Mouse (Mus musculus) kidney, adult 2 months (tissue): ENCODE measurements around the gene Ighmbp2. TPM values are rescaled to one million over a fixed set of nuclear protein-coding genes. Genes with fewer than 3 reads are reported as not detected.
A peak's percentile ranks its signal among the peaks of the same experiment; 100 is the strongest.

Experiments used
- DNase-seq: peaks from one replicate; pipeline ENCODE4 v3.0.0; 2021
- H3K27ac ChIP-seq: fragments of 200-500 bp; 2 replicates; pipeline ENCODE4 v1.5.1; 2012; ENCODE audit warnings: low read depth, low read length, control low read depth, inconsistent platforms; ENCODE audit not compliant: insufficient read depth
- H3K27me3 ChIP-seq: fragments of 200-500 bp; replicated peaks from 2 replicates; pipeline ENCODE4 v1.6.1; 2012; ENCODE audit warnings: mild to moderate bottlenecking, moderate library complexity, low read length, inconsistent platforms; ENCODE audit not compliant: control insufficient read depth, insufficient read depth
- H3K36me3 ChIP-seq: fragments of 200-500 bp; 2 replicates; pipeline ENCODE4 v1.6.1; 2012; ENCODE audit warnings: mild to moderate bottlenecking, moderate library complexity, low read length, inconsistent platforms; ENCODE audit not compliant: control insufficient read depth, insufficient read depth
- H3K4me1 ChIP-seq: fragments of 200-500 bp; 2 replicates; pipeline ENCODE4 v1.6.1; 2011; ENCODE audit warnings: low read length; ENCODE audit not compliant: control insufficient read depth, insufficient read depth
- H3K4me3 ChIP-seq: fragments of 200-500 bp; 2 replicates; pipeline ENCODE4 v1.5.1; 2011; ENCODE audit warnings: mild to moderate bottlenecking, low read depth, low read length, control low read depth; ENCODE audit not compliant: insufficient read depth
- CTCF ChIP-seq: fragments of 200-500 bp; conservative IDR thresholded peaks from 2 replicates; pipeline ENCODE4 v1.5.1; 2011; ENCODE audit warnings: low read depth, mild to moderate bottlenecking, control low read depth, low read length, moderate library complexity, mixed read lengths; ENCODE audit not compliant: insufficient read depth, insufficient read length
- POLR2A ChIP-seq: fragments of 200-500 bp; IDR thresholded peaks from one replicate; pipeline ENCODE4 v1.6.1; 2011; ENCODE audit warnings: low read depth, low read length, control low read depth
- WGBS: fragments of 180-500 bp; shearing (Covaris S2); methylation state at CpG from one replicate; pipeline ENCODE4 v1.1.7; 2018; 5-methylcytosine and 5-hydroxymethylcytosine counted together
- polyA plus RNA-seq: library from polyadenylated mRNA; depleted of rRNA; stranded (reverse); fragments of >200 nt; gene quantifications from 2 replicates; pipeline ENCODE4 v1.2.3, GENCODE M21; 2012

Gene Ighmbp2
- polyA plus RNA-seq, 1 experiment = 3.5 TPM

DNA sequence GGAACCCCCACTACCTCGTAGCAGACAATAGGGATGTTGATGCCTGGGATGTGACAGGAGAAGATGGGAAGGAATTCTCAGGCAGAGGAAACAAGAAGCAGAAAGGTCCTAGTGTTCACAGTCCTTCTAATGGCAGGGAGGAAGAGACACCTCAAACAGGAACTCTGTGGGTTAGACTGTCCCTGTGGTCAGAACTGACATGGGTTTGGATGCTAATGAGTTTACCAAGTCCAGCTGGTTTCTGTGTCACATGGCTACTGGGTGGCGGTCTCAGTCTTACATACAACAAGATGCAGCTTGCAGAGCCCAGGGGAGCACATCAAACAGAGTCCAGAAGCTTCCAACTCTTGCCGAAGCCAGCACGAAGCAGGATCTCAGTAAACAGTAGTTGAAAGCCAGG lies 21.2 kb upstream of the Ighmbp2 start:
- no peaks in the 10 kb centered on the region for H3K36me3 ChIP-seq
- H3K4me1 ChIP-seq = no peaks in the 10 kb centered on the region
- H3K27me3 ChIP-seq = no peaks in the 10 kb centered on the region
- TF ChIP-seq POLR2A (no peak), CTCF (no peak)
- no peak overlapping the region for H3K4me3 ChIP-seq
- H3K27ac ChIP-seq = no peak overlapping the region
- 82% methylated on average over 4 of the region's 4 CpGs for WGBS
- DNase-seq = no peak

DNA sequence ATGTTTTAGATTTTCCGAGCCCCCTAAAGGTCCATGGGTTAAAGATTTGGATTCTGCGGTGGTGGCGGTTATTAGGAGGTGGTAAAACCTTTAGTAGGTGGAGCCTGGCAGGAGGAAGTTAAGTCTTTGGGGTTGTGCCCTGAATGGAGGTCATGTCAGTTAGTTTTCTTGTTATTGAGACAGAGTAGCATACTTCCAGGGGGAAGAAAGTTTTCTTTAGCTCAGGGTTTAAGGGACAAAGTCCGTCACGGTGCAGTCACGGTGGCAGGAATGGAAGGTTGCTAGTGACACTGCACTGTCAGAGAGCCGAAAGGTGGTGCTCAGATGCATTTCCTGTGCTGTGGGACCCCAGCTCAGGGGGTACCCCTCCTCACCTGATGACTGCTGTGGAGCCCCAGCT lies 15.0 kb upstream of the Ighmbp2 start:
- WGBS = 68% methylated on average over 7 of the region's 7 CpGs
- H3K27me3 ChIP-seq = no peaks in the 10 kb centered on the region
- no peak overlapping the region for H3K27ac ChIP-seq

DNA sequence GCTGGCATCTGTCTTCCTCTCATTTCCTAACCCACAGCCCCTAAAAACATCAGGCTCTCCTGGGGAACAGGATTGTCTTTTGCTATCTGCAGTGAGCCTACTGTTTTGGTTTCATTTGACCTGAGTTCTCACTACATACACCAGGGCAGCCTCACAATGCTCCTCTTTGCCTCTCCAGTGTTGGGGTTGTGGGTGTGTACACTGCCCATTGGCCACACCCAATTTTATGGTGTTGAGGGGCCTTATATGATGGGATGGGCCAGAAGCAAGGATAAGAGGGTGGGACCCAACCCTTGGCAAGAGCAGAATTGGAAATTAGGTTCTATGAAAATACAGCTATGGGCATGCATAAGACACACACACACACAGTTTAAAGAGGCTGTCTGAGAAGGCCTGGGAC lies 14.2 kb upstream of the Ighmbp2 start:
- Histone ChIP-seq H3K4me3 (no peak overlapping the region), H3K36me3 (no peaks in the 10 kb centered on the region), H3K27ac (no peak overlapping the region), H3K27me3 (no peaks in the 10 kb centered on the region), H3K4me1 (peaks cover 4% of the 10 kb centered on the region; the same call in 1 of the 2 replicates)
- no peak for TF ChIP-seq POLR2A
- TF ChIP-seq CTCF = no peak
- DNase-seq = no peak

More for the DNA sequence above, 15.0 kb upstream of the Ighmbp2 start:
- Histone ChIP-seq H3K4me3 (no peak overlapping the region), H3K4me1 (peaks cover 4% of the 10 kb centered on the region; the same call in 1 of the 2 replicates), H3K36me3 (no peaks in the 10 kb centered on the region)
- no peak for TF ChIP-seq POLR2A
- TF ChIP-seq CTCF = no peak
- peak; percentile 65 for DNase-seq

DNA sequence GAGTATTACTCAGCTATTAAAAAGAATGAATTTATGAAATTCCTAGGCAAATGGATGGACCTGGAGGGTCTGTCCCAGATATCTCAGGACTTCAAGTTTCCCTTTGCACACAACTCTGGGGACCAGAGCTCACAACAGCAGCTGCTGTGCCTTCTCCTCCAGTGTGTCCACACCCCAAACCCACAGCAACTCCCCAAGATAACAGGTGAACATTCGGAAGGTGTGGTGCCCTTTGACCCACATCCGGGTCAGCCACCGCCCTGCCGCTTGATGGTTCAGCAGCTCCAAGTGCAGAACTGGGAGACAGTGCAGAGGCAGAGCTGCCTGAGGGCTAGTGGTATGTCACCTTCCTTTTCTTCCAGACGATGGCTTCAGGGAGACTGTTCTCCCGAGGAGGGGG lies 12.4 kb upstream of the Ighmbp2 start:
- DNase-seq = no peak
- Histone ChIP-seq H3K4me1 (peaks cover 4% of the 10 kb centered on the region; the same call in 1 of the 2 replicates), H3K36me3 (no peaks in the 10 kb centered on the region), H3K4me3 (no peak overlapping the region), H3K27ac (no peak overlapping the region), H3K27me3 (no peaks in the 10 kb centered on the region)
- no peak for TF ChIP-seq POLR2A
- no peak for TF ChIP-seq CTCF
- WGBS = 66% methylated on average over 6 of the region's 6 CpGs

DNA sequence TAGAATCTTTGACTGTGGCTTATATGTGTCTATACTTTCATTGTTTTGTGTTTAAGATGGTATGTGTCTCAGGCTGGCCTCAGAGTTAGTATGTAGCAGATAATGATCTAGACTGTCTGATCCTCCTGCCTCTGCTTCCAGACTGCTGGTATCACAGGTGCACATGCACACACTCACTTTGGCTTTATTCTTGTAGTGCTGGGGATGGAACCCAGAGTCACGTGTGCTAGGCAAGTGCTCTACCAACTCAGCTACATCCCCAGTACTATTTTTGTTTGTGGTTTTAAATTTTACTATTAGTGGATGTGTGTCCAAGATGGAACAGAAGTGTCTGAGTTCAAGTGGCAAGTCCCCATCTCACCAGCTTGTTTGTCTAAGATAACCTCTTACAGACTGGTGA lies 10.2 kb upstream of the Ighmbp2 start:
- Histone ChIP-seq H3K27me3 (no peaks in the 10 kb centered on the region), H3K27ac (no peak overlapping the region), H3K4me3 (no peak overlapping the region), H3K4me1 (peaks cover 4% of the 10 kb centered on the region; the same call in 1 of the 2 replicates), H3K36me3 (no peaks in the 10 kb centered on the region)
- 97% methylated on average over 1 of the region's 1 CpGs for WGBS
- no peak for DNase-seq
- TF ChIP-seq CTCF (no peak), POLR2A (no peak)

DNA sequence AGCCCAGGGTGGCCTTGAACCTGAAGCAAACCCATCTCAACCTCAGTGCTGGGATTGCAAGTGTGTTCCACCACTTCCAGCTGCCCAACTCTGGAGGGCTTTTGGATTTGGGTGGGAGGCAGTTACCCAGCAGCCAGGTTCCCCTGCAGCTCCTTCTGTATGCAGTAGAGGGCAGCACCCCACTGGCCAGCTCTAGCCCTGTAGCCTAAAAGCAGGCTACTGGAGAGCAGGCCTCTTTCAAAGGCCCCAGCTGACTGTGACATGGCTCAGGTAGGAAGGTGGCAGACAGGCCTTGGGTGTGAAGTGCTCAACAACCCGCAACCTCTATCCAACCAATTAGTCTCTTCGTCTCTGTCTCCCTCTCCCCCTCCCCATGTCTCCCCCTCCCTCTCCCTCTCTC lies 9.2 kb upstream of the Ighmbp2 start:
- 73% methylated on average over 2 of the region's 2 CpGs for WGBS
- Histone ChIP-seq H3K4me3 (no peak overlapping the region), H3K4me1 (no peaks in the 10 kb centered on the region), H3K27ac (no peak overlapping the region), H3K36me3 (no peaks in the 10 kb centered on the region), H3K27me3 (no peaks in the 10 kb centered on the region)
- peak; percentile 68 for DNase-seq
- TF ChIP-seq CTCF = peak; percentile 87
- no peak for TF ChIP-seq POLR2A

DNA sequence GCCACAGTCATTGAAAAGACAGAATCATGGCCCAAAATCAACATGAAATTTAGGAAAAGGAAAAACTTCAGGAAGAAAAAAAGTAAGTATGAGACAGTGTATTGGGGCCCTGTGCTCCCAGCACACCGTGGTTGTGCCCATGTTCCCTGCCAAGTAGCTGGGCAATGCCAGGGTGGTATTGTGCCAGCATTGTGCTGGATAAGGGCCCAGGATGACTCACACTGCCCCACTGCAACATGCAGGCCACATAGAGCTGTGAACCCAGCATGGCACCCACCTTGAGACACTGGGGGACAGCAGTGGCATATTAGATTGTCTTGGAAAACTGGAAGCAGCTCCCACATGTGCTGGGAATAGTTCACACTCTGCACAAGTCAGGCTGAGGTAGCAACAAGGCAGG lies 6.2 kb upstream of the Ighmbp2 start:
- Histone ChIP-seq H3K4me1 (no peaks in the 10 kb centered on the region), H3K27me3 (no peaks in the 10 kb centered on the region), H3K36me3 (no peaks in the 10 kb centered on the region), H3K27ac (no peak overlapping the region), H3K4me3 (no peak overlapping the region)
- WGBS = 79% methylated on average over 1 of the region's 1 CpGs
- no peak for DNase-seq
- no peak for TF ChIP-seq CTCF
- TF ChIP-seq POLR2A = no peak

DNA sequence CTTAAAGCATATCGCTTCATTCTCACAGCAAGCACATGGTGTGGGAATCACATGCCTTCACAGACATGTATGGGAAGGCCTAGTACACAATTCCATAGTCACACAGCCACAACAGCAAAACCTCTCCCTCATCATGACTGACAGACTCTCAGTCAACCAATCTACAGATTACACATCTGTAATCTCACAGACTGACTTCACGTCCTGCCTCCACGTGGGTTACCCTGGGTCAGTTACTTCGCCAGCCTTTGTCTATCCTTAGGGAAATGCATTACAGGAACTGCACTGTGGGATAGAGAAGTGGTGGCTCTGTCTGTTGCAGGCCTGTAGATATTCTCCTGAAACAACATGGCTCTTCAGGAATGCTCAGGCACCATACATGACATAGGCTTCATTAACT lies 931 bp downstream of the Ighmbp2 start:
- peak overlapping the region; percentile 95 for H3K4me3 ChIP-seq
- no peak overlapping the region for H3K27ac ChIP-seq
- H3K27me3 ChIP-seq = no peaks in the 10 kb centered on the region
- 73% methylated on average over 4 of the region's 4 CpGs for WGBS
- H3K4me1 ChIP-seq = peaks cover 6% of the 10 kb centered on the region
- no peaks in the 10 kb centered on the region for H3K36me3 ChIP-seq
- no peak for TF ChIP-seq CTCF
- no peak for TF ChIP-seq POLR2A
- DNase-seq = no peak
